Mouse (Mus musculus): ENCODE measurements around the gene Gm3646. TPM values are rescaled to one million over a fixed set of nuclear protein-coding genes. Genes with fewer than 3 reads are reported as not detected.

Gm3646 gene
- polyA plus RNA-seq (2012; rRNA removed): not detected in 2 replicates

- DNase-seq (ENCODE audit: low read depth): no peak
Observed at GRCm38 (mm10) chr1:39805243-39805979, at the start of gene Gm3646. Gm3646 (minus strand) TSS chr1:39805332.

DNA sequence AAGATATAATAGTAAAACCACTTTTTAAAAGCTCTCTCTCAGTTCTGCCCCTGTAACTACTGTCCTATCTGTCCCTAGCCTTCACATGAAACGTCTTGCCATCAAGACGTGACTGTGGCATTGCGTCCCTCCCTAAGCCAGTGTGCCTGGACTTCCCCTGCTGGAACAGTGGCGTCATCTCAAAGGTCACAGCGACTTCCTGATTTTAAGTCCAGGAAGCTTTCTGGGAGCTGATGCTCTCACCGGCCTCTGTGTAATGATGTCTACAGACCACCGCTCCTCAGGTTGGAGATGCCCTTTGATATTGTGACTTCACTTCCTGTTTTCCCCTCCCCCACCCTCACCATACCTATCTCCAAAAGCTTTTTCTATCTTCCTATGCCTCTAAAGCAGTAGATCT is 41.9 kb upstream of the Gm3646 start:
- no peak for DNase-seq (ENCODE audit: low read depth)

DNA sequence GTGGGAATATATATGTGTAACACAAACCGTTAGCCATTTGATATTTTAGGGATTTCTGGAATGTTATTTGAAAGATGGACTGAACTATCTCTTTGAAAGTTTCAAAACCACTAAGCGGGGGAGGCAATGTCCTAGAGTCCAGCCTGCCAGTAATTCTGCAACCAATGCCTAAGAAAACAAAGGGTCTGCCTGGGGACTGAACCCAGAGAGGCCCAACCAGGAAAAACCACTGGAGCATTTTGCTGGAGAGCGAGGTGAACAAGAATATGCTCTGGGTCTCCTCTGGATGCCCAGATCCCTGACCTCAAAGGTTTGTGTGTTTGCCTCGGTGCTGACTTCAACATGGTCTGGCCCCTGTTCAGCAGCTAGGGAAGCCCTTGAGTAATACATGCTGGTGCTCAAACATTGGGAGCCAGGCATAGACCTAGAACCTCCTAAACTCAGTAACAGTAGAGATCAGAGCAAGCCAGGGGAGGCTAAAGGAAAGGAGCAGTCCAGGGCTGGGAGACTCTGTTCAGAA is 41.0 kb upstream of the Gm3646 start:
- DNase-seq (ENCODE audit: low read depth): no peak

GRCm38 (mm10) chr1:39843328-39843727 is 38.2 kb upstream of the Gm3646 start:
- no peak for DNase-seq (ENCODE audit: low read depth)

DNA sequence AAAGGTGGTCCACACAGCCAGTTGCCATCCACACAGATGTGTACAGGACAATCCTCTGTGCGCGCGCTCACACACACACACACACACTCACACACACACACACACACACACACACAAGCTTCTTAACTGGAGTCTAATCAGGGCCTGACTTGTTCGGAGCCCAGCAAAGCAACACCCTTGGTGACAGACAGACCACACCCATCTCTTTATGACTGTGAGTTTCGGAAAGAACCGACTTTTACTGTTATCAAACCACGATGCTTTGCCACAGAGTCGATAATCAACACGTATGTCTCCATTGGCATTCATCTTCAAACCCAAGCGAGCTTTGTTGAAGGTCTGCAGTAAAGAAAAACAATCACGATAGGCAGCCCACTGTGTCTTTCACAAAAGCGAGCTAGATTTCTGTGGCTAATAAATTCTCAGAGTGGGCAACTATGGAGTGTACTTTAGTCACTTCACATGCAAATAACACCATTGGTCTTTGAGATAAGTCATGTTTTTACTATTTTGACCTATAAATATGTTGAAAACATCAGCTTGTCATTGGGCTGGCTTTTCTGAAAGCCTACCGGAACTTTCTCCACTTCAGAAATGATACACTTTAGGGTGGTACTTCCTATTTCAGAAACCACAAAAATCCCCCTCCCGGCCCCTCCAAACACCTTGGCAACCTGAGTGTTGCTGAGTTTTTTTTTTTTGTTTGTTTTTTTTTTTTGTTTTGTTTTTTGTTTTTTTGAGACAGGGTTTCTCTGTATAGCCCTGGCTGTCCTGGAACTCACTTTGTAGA is 37.3 kb upstream of the Gm3646 start:
- DNase-seq (ENCODE audit: low read depth): no peak

- DNase-seq (ENCODE audit: low read depth): no peak
Observed at GRCm38 (mm10) chr1:39840856-39841255, 35.7 kb upstream of the Gm3646 start.

DNA sequence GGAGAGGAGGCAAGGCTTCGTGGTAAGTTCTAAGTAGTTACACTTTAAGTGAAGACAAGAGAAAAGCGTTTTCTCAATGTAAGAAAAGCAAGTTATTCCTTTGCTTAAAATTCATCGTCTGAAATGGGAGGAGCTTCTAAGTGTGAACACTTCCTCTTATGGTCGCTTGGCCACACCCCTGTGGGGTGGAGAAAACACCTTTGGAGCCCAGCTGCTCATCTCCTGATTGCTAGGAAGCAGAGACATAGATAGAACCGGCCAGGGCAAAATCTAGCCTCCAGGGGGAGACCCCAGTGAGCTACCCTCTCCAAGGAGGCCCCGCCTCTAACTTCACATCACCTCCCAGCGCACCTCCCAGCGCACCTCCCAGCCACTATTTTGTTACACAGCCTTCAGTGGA is 34.7 kb upstream of the Gm3646 start:
- DNase-seq (ENCODE audit: low read depth): no peak

- no peak for DNase-seq (ENCODE audit: low read depth)
Observed at GRCm38 (mm10) chr1:39839217-39839616, 34.1 kb upstream of the Gm3646 start.

GRCm38 (mm10) chr1:39838487-39839169 is 33.5 kb upstream of the Gm3646 start:
- DNase-seq (ENCODE audit: low read depth): no peak

DNA sequence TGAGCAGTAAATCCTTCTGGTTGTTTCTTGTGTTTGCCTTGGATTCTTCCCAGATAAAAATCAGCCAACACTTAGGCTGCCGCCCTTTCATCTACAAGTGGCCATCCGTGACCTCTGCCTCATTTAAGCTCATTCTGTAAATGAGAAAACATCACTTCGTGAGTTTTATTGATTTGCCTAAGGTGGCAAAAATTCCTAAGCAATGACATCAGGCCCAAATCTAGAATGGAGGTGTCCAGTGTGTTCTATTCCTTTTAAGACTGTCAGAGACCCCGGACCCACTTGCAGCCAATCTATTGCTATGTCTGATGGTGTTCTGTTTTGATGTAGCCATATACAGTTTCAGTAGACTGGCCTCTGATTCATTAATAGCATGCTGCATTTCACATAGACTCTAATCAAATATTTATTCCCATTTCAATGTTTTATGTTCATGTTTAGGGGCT is 26.5 kb upstream of the Gm3646 start:
- DNase-seq (ENCODE audit: low read depth): no peak

DNA sequence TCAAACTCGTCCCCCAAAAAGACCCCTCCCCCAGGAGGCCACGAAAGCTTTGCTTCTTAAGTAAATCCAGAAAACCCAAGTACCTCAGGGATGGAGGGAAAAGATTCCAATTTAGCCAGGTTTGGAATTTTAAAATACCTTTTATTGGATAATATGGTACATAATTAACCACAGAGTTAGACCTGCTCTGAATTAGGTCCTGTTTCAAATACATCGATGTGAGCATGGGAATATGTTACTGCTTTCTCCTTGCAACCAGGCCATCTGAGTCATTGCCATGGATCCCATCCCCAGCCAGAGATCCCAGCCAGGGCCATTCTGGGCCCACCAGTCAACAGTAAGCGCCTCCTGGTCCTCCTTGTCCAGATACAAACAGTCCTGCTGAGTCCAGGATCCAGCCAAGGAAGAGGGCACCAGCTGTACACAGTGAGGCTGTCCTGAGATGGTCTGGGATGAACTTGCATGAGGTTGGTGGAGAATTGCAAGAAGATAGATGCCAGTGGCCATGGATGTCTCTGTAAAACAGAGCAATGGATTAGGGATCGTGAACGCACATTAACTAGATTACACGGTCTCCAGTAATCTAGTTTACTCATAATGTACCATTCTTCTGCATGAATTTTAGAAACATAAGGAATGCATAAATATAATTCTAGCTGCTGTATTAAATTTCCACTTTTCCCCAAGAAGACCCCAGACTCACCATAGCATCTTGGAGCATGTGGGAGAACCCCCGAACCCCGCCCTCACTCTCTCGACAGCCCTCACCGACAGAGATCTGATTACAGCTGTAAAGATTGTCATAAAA is 25.9 kb upstream of the Gm3646 start:
- no peak for DNase-seq (ENCODE audit: low read depth)

- no peak for DNase-seq (ENCODE audit: low read depth)
Observed at GRCm38 (mm10) chr1:39824902-39825301, 19.8 kb upstream of the Gm3646 start.

GRCm38 (mm10) chr1:39824240-39824639 is 19.1 kb upstream of the Gm3646 start:
- no peak for DNase-seq (ENCODE audit: low read depth)

- DNase-seq (ENCODE audit: low read depth): no peak
Observed at GRCm38 (mm10) chr1:39819596-39819995, 14.5 kb upstream of the Gm3646 start.

GRCm38 (mm10) chr1:39815766-39816165 is 10.6 kb upstream of the Gm3646 start:
- DNase-seq (ENCODE audit: low read depth): no peak

DNA sequence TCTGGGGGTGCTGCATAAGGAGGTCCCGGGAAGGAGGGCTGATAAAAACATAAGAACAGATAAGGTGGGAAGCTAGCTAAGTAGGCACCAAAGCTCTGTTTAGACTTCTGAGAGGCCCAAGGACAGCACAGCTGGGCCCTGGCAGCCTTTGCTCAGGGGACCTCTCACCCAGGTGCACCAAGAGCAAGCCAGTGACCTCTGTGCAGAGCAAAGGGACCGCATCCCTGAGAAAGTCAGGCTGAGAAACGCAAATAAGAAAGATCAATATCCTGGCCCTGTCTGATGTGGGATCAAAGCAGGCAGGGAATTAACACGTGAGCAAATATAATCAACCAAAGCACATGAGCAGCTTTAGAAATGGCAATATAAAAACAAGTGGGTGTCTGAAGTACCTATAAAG is 7.9 kb upstream of the Gm3646 start:
- no peak for DNase-seq (ENCODE audit: low read depth)

DNA sequence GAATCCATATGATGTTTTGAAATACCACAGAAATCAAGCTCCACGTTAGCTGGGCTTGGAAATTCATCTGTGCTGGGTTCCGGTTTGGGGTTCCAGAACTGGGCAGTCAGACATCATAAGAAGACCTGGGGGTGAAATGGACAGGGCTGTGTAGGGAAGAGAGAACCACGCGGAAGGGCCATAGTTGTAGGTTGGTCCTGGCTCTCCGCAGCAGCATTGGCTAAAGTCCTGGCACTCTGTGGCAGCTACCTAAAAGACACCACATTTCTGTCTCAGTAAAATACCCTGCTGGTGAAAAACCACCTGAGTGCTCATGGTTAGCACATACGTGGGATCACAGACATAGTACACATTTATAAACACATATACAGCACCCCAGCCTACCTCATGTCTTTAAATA is 343 bp downstream of the Gm3646 start:
- no peak for DNase-seq (ENCODE audit: low read depth)

GRCm38 (mm10) chr1:39802946-39803345 is 2.2 kb downstream of the Gm3646 start:
- DNase-seq (ENCODE audit: low read depth): no peak

DNA sequence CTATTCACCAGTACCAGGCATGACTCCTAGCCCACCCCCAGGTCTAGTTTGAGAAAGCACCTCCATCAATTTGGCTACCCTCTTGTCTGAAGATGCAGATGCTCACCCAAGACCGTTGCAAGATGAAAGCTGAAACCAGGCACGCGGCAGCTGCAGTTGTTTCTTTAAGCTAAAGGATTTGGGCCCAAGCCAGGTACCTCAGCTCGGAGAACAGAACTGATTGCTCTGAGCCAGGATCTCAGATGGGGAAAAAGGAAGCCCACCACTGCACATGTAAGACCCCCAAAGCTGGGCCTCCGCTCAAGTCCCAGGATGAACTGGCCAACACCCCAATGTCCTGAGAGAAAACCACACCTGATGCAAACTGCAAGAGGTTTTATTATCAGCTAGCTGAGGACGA is 7.6 kb downstream of the Gm3646 start:
- no peak for DNase-seq (ENCODE audit: low read depth)

DNA sequence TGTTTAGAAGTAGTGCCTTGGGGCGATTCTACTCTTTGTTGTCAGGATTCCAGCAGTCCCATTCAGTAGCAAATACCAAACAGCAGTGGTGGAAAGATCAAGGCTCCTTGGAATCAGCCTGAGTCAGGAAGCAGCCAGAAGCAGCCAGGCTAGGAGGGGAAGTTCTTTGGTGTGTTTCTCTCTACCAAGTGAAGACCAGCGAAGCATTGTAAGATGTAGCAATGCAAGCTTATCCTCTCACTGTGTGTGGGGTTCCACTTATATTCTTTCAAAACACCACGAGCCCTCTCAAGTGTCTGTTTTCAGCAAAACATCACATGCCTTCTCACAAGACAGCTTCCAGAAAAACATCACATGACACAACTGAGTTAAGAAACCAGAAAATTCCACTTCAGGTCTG is 8.4 kb downstream of the Gm3646 start:
- DNase-seq (ENCODE audit: low read depth): no peak

DNA sequence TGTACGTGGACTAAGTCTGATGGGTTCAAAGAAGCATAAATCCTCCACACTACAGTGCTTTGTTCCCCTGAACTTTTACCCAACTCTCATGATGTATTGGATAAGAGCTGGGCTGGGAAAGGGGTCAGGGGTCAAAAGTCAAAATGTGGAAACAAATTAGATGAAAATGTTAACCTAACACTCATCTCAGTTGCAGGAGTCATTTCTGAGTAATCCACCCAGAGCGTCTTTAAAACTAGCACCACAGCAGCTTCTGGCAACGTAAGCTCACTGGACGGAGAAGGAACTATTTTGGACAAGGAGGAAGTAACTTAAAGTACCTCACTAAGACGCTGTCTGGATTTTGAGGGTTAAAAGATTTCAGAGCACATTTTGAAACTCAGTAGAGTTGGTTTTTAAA is 20.5 kb downstream of the Gm3646 start:
- DNase-seq (ENCODE audit: low read depth): no peak

DNA sequence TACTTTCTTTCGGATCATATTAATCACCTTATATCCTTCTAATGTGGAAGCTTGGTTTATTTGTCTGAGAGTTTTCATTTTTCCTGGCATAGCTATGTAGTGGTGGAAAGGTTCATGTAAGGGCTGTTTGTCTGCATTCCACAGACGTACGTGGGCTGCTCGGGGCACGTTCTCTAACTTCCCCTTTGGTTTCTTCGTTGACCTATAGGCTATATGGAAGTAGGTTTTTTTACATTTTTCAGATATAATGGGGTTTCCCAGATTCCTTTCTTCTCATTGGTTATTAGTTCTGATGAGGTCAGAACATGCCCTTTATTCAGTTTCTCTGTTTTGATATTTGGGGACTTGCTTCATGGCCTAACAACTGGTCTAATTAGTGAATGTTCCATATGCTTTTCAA is 23.3 kb downstream of the Gm3646 start:
- DNase-seq (ENCODE audit: low read depth): no peak
